Mouse (Mus musculus): ENCODE results near the gene Ptpdc1.

GRCm38 (mm10) chr13:48528123-48528871 is 97.2 kb downstream of the Ptpdc1 start:
- peak; percentile 95 for TF ChIP-seq CTCF (IDR thresholded peaks at IDR 0.05; ENCODE audit: low read depth)
- TF ChIP-seq EP300 (IDR thresholded peaks at IDR 0.05; ENCODE audit: low read depth): no peak

Measured in liver, postnatal 0 days (tissue).